Mouse (Mus musculus) CH12.LX (cell line): ENCODE data around the gene Serp1. TPM values are rescaled to one million over a fixed set of nuclear protein-coding genes. Genes with fewer than 3 reads are reported as not detected.

Source experiments
- DNase-seq: peaks from one replicate; pipeline ENCODE4 v3.0.0-alpha.2; 2013; ENCODE audit errors: extremely low read depth
- H3K27ac ChIP-seq: 2 replicates; pipeline ENCODE4 v1.5.1; 2012; ENCODE audit warnings: low read depth, mild to moderate bottlenecking, control low read depth, moderate library complexity; ENCODE audit not compliant: insufficient read depth
- H3K27me3 ChIP-seq: replicated peaks from 2 replicates; pipeline ENCODE3; 2012; ENCODE audit warnings: inconsistent platforms
- H3K36me3 ChIP-seq, 2 experiments: replicated peaks in 1 of 2; 2 replicates each; pipeline versions ENCODE3 to v1.6.1; 2012; ENCODE audit warnings: inconsistent platforms in 1 of 2, low read length in 1 of 2, mild to moderate bottlenecking in 1 of 2, mixed read lengths in 1 of 2, moderate library complexity in 1 of 2; ENCODE audit not compliant: control insufficient read depth in 1 of 2, insufficient read depth in 1 of 2
- H3K4me1 ChIP-seq, 2 experiments: 2 replicates each; pipeline ENCODE4 v1.6.1; 2012; ENCODE audit warnings: inconsistent platforms in 1 of 2, moderate library complexity in 1 of 2; ENCODE audit not compliant: insufficient read depth in 2 of 2, control insufficient read depth in 1 of 2
- H3K4me2 ChIP-seq: 2 replicates; pipeline ENCODE4 v1.6.1; 2012; ENCODE audit warnings: low read depth, mild to moderate bottlenecking, control low read depth; ENCODE audit not compliant: poor library complexity, insufficient read depth, severe bottlenecking
- H3K4me3 ChIP-seq, 3 experiments: fragments of 150-350 bp in 1 of 3; sonication (generic) in 1 of 3; replicated peaks in 1 of 3; 2 replicates each; pipeline versions ENCODE3 to v1.5.1; 2011 to 2012; ENCODE audit warnings: low read depth in 2 of 3, low read length in 2 of 3, mild to moderate bottlenecking in 2 of 3, moderate library complexity in 2 of 3, control low read depth in 1 of 3, improper control_type of control experiment in 1 of 3, inconsistent platforms in 1 of 3, mixed read lengths in 1 of 3; ENCODE audit not compliant: poor library complexity in 1 of 3
- H3K79me2 ChIP-seq: replicated peaks from 2 replicates; pipeline ENCODE4 v1.6.1; 2012; ENCODE audit warnings: mild to moderate bottlenecking, moderate library complexity; ENCODE audit not compliant: control insufficient read depth, poor library complexity, insufficient read depth, severe bottlenecking; ENCODE audit errors: extremely low read depth
- H3K9ac ChIP-seq: 2 replicates; pipeline ENCODE4 v1.6.1; 2012; ENCODE audit warnings: low read depth, mild to moderate bottlenecking, control low read depth, moderate library complexity; ENCODE audit not compliant: insufficient read depth
- H3K9me3 ChIP-seq: replicated peaks from 2 replicates; pipeline ENCODE3; 2012; ENCODE audit warnings: low read length, inconsistent platforms, mixed read lengths
- BHLHE40 ChIP-seq: IDR thresholded peaks from 2 replicates; pipeline ENCODE4 v1.6.1; 2011; ENCODE audit warnings: mild to moderate bottlenecking, low read depth, low read length, improper control_type of control experiment
- CHD1 ChIP-seq: IDR thresholded peaks from 2 replicates; pipeline ENCODE4 v1.6.1; 2012; ENCODE audit warnings: low read depth, low read length, improper control_type of control experiment, inconsistent platforms
- CHD2 ChIP-seq: IDR thresholded peaks from 2 replicates; pipeline ENCODE4 v1.6.1; 2011; ENCODE audit warnings: low read length, improper control_type of control experiment
- ELF1 ChIP-seq: IDR thresholded peaks from 2 replicates; pipeline ENCODE4 v1.6.1; 2014; ENCODE audit warnings: low read depth, mild to moderate bottlenecking, inconsistent platforms, low read length, improper control_type of control experiment
- EP300 ChIP-seq: IDR thresholded peaks from 2 replicates; pipeline ENCODE4 v1.6.1; 2011; ENCODE audit warnings: low read length, improper control_type of control experiment
- IRF4 ChIP-seq: IDR thresholded peaks from 2 replicates; pipeline ENCODE4 v1.6.1; 2014; ENCODE audit warnings: low read depth, mild to moderate bottlenecking, inconsistent platforms, low read length, improper control_type of control experiment
- JUN ChIP-seq: IDR thresholded peaks from 2 replicates; pipeline ENCODE4 v1.6.1; 2011; ENCODE audit warnings: low read depth, mild to moderate bottlenecking, low read length, improper control_type of control experiment, moderate library complexity; ENCODE audit not compliant: insufficient read depth
- JUND ChIP-seq: conservative IDR thresholded peaks from 2 replicates; pipeline ENCODE4 v1.6.1; 2011; ENCODE audit warnings: low read depth, low read length, improper control_type of control experiment
- KAT2A ChIP-seq: IDR thresholded peaks from 2 replicates; pipeline ENCODE4 v1.6.1; 2012; ENCODE audit warnings: low read length, improper control_type of control experiment, inconsistent platforms; ENCODE audit not compliant: insufficient replicate concordance
- MAFK ChIP-seq: IDR thresholded peaks from 2 replicates; pipeline ENCODE4 v1.6.1; 2011; ENCODE audit warnings: low read length, improper control_type of control experiment; ENCODE audit not compliant: insufficient replicate concordance
- MAX ChIP-seq: IDR thresholded peaks from 2 replicates; pipeline ENCODE4 v1.6.1; 2011; ENCODE audit warnings: low read length, improper control_type of control experiment
- MAZ ChIP-seq: IDR thresholded peaks from 2 replicates; pipeline ENCODE4 v1.6.1; 2012; ENCODE audit warnings: low read depth, mild to moderate bottlenecking, inconsistent platforms, low read length, improper control_type of control experiment, moderate library complexity
- MEF2A ChIP-seq: IDR thresholded peaks from 2 replicates; pipeline ENCODE4 v1.6.1; 2014; ENCODE audit warnings: low read depth, mild to moderate bottlenecking, inconsistent platforms, low read length, improper control_type of control experiment, borderline replicate concordance
- MXI1 ChIP-seq: IDR thresholded peaks from 2 replicates; pipeline ENCODE4 v1.6.1; 2011; ENCODE audit warnings: mild to moderate bottlenecking, low read depth, low read length, improper control_type of control experiment
- MYC ChIP-seq: IDR thresholded peaks from 2 replicates; pipeline ENCODE4 v1.6.1; 2011; ENCODE audit warnings: low read depth, mild to moderate bottlenecking, improper control_type of control experiment, low read length
- NELFE ChIP-seq: IDR thresholded peaks from 2 replicates; pipeline ENCODE4 v1.6.1; 2011; ENCODE audit warnings: low read depth, low read length, improper control_type of control experiment
- PAX5 ChIP-seq: IDR thresholded peaks from 2 replicates; pipeline ENCODE4 v1.6.1; 2012; ENCODE audit warnings: low read length, inconsistent platforms, mixed read lengths
- POLR2A ChIP-seq: IDR thresholded peaks from 2 replicates; pipeline ENCODE4 v1.6.1; 2011; ENCODE audit warnings: low read depth, mild to moderate bottlenecking, improper control_type of control experiment, low read length
- POLR2AphosphoS2 ChIP-seq: IDR thresholded peaks from 2 replicates; pipeline ENCODE4 v1.6.1; 2011; ENCODE audit warnings: low read depth, low read length, improper control_type of control experiment
- RCOR1 ChIP-seq: conservative IDR thresholded peaks from 2 replicates; pipeline ENCODE4 v1.6.1; 2012; ENCODE audit warnings: low read depth, mild to moderate bottlenecking, inconsistent platforms, low read length, improper control_type of control experiment
- SMC3 ChIP-seq: IDR thresholded peaks from 2 replicates; pipeline ENCODE4 v1.6.1; 2011; ENCODE audit warnings: low read depth, low read length, improper control_type of control experiment
- TBP ChIP-seq: conservative IDR thresholded peaks from 2 replicates; pipeline ENCODE4 v1.6.1; 2011; ENCODE audit warnings: low read depth, low read length, improper control_type of control experiment
- USF2 ChIP-seq: conservative IDR thresholded peaks from 2 replicates; pipeline ENCODE4 v1.6.1; 2011; ENCODE audit warnings: low read depth, low read length, improper control_type of control experiment
- ZMIZ1 ChIP-seq: IDR thresholded peaks from 2 replicates; pipeline ENCODE4 v1.6.1; 2012; ENCODE audit warnings: low read depth, mild to moderate bottlenecking, inconsistent platforms, low read length, improper control_type of control experiment
- ZNF384 ChIP-seq: IDR thresholded peaks from 2 replicates; pipeline ENCODE4 v1.6.1; 2012; ENCODE audit warnings: low read depth, low read length, improper control_type of control experiment, inconsistent platforms
- dilution Hi-C: fragments of 300-500 bp; cut with MboI; formaldehyde crosslinking; loops from 2 replicates; pipeline ENCODE4 v1.14.3; 2020; ENCODE audit warnings: low sequenced_read_pairs; ENCODE audit not compliant: extremely low pct_unique_long_range_greater_than_20kb, extremely low pct_ligation_motif_present
- in situ Hi-C: fragments of 300-500 bp; cut with MboI; formaldehyde crosslinking; loops from 3 replicates; pipeline ENCODE4 v1.14.3; 2019; ENCODE audit warnings: low sequenced_read_pairs, low pct_ligation_motif_present, low pct_unique_long_range_greater_than_20kb, mixed read lengths
- polyA plus RNA-seq: library from polyadenylated mRNA; unstranded; fragments of >175 nt; gene quantifications from 2 replicates; pipeline ENCODE4 v1.2.1, GENCODE M21; 2012; ENCODE audit warnings: low read depth; ENCODE audit not compliant: insufficient read length
- total RNA-seq, 2 experiments: library from RNA; depleted of rRNA; stranded (reverse); fragments of 300-350 nt in 1 of 2; fragments of >200 nt in 1 of 2; gene quantifications; 2 replicates each; pipeline ENCODE4 v1.2.3; 2012 to 2014

The Serp1 gene
- total and polyA plus RNA-seq, 3 experiments = 219 to 470 (median 298) TPM

DNA sequence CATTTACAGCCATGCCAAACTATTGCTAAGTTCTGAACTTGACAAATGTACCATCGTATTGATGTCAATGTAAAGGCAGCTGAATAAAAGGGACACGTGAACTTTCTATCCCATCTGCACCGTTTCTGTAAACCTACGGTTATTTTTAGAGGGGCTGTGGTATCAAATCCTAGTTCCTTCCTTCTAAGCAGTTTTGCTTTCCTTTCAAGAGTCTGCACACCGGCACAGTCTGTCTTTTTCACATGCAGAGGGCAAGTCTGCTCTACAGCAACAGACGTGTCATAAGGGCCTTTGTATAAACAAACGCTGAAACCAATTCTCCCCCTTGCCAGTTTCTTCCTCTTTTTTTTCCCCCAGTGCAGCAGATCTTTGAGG, 9.1 kb downstream of the Serp1 start (continued):
- TF ChIP-seq SMC3 = no peak
- peak; percentile 58; the same call in 1 of the 2 replicates for TF ChIP-seq CHD2
- TF ChIP-seq PAX5 = no peak
- TF ChIP-seq IRF4 = peak; percentile 87
- TF ChIP-seq EP300 = peak; percentile 91
- TF ChIP-seq RCOR1 = peak; percentile 59; the same call in 1 of the 2 replicates
- TF ChIP-seq ELF1 = peak; percentile 24; the same call in 1 of the 2 replicates
- TF ChIP-seq USF2 = 0 out of 2 replicates have a peak, but pooled peaks have one; percentile 38
- TF ChIP-seq, all 38 proteins: peak for 26

GRCm38 (mm10) chr3:58515947-58516601, 9.6 kb downstream of the Serp1 start:
- dilution Hi-C loops (no loop called here), in situ Hi-C loops (loop anchor here (10.0 kb wide), 1 partner anchor 139 kb away; no protein-coding TSS in a partner anchor)
- Histone ChIP-seq H3K27me3 (no peaks in the 10 kb centered on the region), H3K9me3 (no peaks in the 10 kb centered on the region), H3K27ac (peak overlapping the region; percentile 100), H3K9ac (peak overlapping the region; percentile 96), H3K79me2 (peaks cover 18% of the 10 kb centered on the region), H3K4me3 (peak overlapping the region in 2 of 3 experiments; percentile 11 to 25), H3K36me3 (peaks cover 4 to 10% of the 10 kb centered on the region in 2 experiments), H3K4me1 (peaks cover 6 to 67% of the 10 kb centered on the region in 2 experiments), H3K4me2 (peak overlapping the region; percentile 89)
- DNase-seq = no peak
- TF ChIP-seq POLR2AphosphoS2 (no peak), CHD2 (no peak), MXI1 (no peak), CHD1 (peak; percentile 85), POLR2A (no peak), EP300 (no peak), NELFE (no peak), MAFK (no peak), IRF4 (0 out of 2 replicates have a peak, but pooled peaks have one; percentile 18), KAT2A (no peak), SMC3 (no peak), MYC (0 out of 2 replicates have a peak, but pooled peaks have one; percentile 30), MAX (no peak), MAZ (no peak), MEF2A (no peak), ELF1 (peak; percentile 36; the same call in 1 of the 2 replicates), JUN (no peak), TBP (peak; percentile 95), ZNF384 (peak; percentile 81), JUND (no peak), BHLHE40 (no peak), ZMIZ1 (no peak)
